Mouse (Mus musculus): ENCODE measurements around the gene Tssk4.

Tssk4 gene

GRCm38 (mm10) chr14:55643060-55643907 is 6.7 kb upstream of the Tssk4 start, which contains the start of gene Tm9sf1:
Gene Tm9sf1 (minus strand): TSS chr14:55643806.
- under 1% methylated on average over 89 of the region's 89 CpGs for WGBS

GRCm38 (mm10) chr14:55644261-55644888 is 5.6 kb upstream of the Tssk4 start:
- 17% methylated on average over 17 of the region's 17 CpGs for WGBS

GRCm38 (mm10) chr14:55651528-55651927 is 1.5 kb downstream of the Tssk4 start:
- 95% methylated on average over 7 of the region's 7 CpGs for WGBS

GRCm38 (mm10) chr14:55656935-55657334 is 7.0 kb downstream of the Tssk4 start:
- 90% methylated on average over 3 of the region's 3 CpGs for WGBS

GRCm38 (mm10) chr14:55658011-55658410 is 8.0 kb downstream of the Tssk4 start:
- WGBS: 93% methylated on average over 5 of the region's 5 CpGs

GRCm38 (mm10) chr14:55659960-55660573 is 10.1 kb downstream of the Tssk4 start, which contains the start of gene Mdp1:
Gene Mdp1 (minus strand): TSS chr14:55660508.
- under 1% methylated on average over 39 of the region's 39 CpGs for WGBS

- 33% methylated on average over 2 of the region's 2 CpGs for WGBS
These were observed 10.7 kb downstream of the Tssk4 start for GRCm38 (mm10) chr14:55660636-55661035.

- under 1% methylated on average over 12 of the region's 12 CpGs for WGBS
These were observed 21.5 kb downstream of the Tssk4 start for GRCm38 (mm10) chr14:55671486-55671832.

- 1% methylated on average over 38 of the region's 38 CpGs for WGBS
These were observed 22.1 kb downstream of the Tssk4 start, which contains the start of the genes Gmpr2 and Nedd8 for GRCm38 (mm10) chr14:55671833-55672740. Gene Gmpr2 (plus strand): TSS chr14:55671941. Gene Nedd8 (minus strand): TSS chr14:55672124.

GRCm38 (mm10) chr14:55672741-55673060 is 22.7 kb downstream of the Tssk4 start:
- 75% methylated on average over 7 of the region's 7 CpGs for WGBS

GRCm38 (mm10) chr14:55677615-55678014 is 27.6 kb downstream of the Tssk4 start:
- WGBS: 77% methylated on average over 4 of the region's 4 CpGs

GRCm38 (mm10) chr14:55681160-55682117 is 31.5 kb downstream of the Tssk4 start, which contains the start of gene Tinf2:
Gene Tinf2 (minus strand): TSS chr14:55681820.
- WGBS: under 1% methylated on average over 66 of the region's 66 CpGs

- WGBS: 5% methylated on average over 3 of the region's 3 CpGs
These were observed 32.1 kb downstream of the Tssk4 start for GRCm38 (mm10) chr14:55682118-55682493.

GRCm38 (mm10) chr14:55689433-55689832 is 39.4 kb downstream of the Tssk4 start:
- WGBS: 77% methylated on average over 10 of the region's 10 CpGs

- 74% methylated on average over 4 of the region's 4 CpGs for WGBS
These were observed 47.2 kb downstream of the Tssk4 start for GRCm38 (mm10) chr14:55697226-55697625.

GRCm38 (mm10) chr14:55701131-55701530 is 51.1 kb downstream of the Tssk4 start:
- 77% methylated on average over 9 of the region's 9 CpGs for WGBS

Measured in cerebral cortex, adult 2 months (tissue).